Mouse (Mus musculus): ENCODE measurements around the gene Med9. TPM values are rescaled to one million over a fixed set of nuclear protein-coding genes. Genes with fewer than 3 reads are reported as not detected.

Gene Med9
- polyA plus RNA-seq, 1 experiment from 2014 or later = 33.9 TPM

DNA sequence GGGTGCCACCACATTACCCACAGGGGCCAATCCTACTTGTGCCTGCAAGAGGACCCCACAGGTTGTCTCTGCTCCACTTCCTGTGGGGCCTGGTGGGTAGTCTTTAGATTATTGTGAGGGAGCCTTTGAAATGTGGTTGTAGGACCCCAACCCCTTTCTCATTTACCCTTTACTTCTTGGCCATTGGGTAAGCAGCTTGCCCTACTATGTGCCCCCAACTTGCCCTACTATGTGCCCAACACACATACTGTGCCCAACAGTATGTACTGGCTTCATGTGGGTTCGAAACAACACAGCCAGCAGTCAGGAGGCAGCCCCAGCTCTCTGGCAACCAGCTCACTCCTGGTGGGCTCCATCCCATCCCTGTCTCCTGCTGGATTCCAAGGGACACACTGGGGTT lies 19.8 kb downstream of the Med9 start:
- no peaks in the 10 kb centered on the region for H3K9me3 ChIP-seq
- H3K27me3 ChIP-seq = peaks cover 64% of the 10 kb centered on the region
- H3K27ac ChIP-seq = no peak overlapping the region
- ATAC-seq (ENCODE audit: low FRiP score) = no peak
- peaks cover 36% of the 10 kb centered on the region for H3K4me1 ChIP-seq (replicated peaks)
- H3K9ac ChIP-seq = no peak overlapping the region
- H3K4me3 ChIP-seq = no peak overlapping the region
- 95% methylated on average over 1 of the region's 1 CpGs for WGBS
- no peaks in the 10 kb centered on the region for H3K36me3 ChIP-seq
- H3K4me2 ChIP-seq = no peak overlapping the region

DNA sequence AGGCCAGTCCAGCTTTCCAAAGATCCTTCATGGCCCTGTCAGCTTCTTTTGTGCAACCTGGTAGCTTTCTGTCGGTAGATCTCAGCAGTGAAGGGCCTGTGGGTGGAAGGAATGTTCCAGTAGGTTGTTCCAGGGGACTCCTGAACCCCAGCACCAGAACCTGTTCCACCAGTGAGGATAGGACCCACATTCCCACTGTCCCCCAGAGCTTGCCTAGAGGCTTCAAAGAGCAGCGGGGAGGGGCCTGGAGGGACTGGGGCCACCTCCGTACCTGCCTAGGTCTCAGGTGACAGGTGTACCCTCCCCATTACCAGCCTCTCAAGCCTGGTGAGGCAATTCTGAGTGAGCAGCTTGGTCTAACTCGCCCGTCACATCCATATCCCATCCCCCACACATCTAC lies 22.8 kb downstream of the Med9 start:
- Histone ChIP-seq H3K36me3 (no peaks in the 10 kb centered on the region), H3K4me2 (no peak overlapping the region), H3K4me1 (replicated peaks) (peaks cover 24% of the 10 kb centered on the region), H3K27me3 (peaks cover 47% of the 10 kb centered on the region), H3K9me3 (no peaks in the 10 kb centered on the region), H3K27ac (no peak overlapping the region), H3K4me3 (no peak overlapping the region), H3K9ac (no peak overlapping the region)
- no peak for ATAC-seq (ENCODE audit: low FRiP score)
- WGBS = 83% methylated on average over 5 of the region's 5 CpGs

DNA sequence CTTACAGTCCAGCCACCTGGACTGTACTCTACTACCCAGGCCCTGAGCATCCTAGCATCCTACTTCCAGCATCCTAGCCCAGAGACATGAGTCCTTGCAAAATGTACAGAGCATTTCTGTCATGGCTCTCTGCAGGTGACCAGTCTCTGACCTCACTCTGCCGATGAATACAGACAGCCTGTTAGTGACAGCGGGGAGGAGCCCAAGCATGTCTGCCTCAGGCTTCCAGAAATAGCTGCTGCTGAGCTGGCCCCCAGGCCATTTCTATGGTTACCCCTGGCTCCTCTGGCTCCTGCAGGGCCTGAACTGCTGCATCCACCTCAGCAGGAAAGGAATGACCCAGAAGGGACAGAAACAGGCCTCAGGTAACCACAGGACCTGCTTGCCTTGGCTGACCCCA lies 23.7 kb downstream of the Med9 start:
- peaks cover 17% of the 10 kb centered on the region for H3K4me1 ChIP-seq (replicated peaks)
- ATAC-seq (ENCODE audit: low FRiP score) = no peak
- no peak overlapping the region for H3K4me3 ChIP-seq
- no peak overlapping the region for H3K27ac ChIP-seq
- no peak overlapping the region for H3K9ac ChIP-seq
- H3K36me3 ChIP-seq = no peaks in the 10 kb centered on the region
- H3K27me3 ChIP-seq = peaks cover 49% of the 10 kb centered on the region
- no peak overlapping the region for H3K4me2 ChIP-seq
- WGBS = 35% methylated on average over 2 of the region's 2 CpGs
- no peaks in the 10 kb centered on the region for H3K9me3 ChIP-seq

DNA sequence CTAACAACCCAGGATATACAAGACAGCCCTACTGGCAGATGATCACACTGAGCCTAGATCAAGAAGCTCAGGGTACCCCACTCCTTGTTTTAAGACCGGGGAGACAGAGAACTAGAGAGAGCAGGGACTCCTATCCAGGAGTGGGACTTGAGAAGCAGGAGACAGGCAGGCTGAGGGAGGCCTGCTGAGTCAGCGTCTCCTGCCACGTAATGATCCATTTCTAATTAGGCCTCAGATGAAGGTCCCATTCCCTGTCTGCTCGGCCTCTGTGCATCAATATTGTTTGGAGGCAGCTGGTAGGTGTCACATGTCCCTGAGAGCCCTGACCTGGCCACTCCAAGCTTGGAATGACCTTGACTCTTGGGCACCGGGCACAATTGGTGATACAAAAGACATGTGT lies 25.4 kb downstream of the Med9 start:
- Histone ChIP-seq H3K27ac (no peak overlapping the region), H3K4me2 (no peak overlapping the region), H3K4me1 (replicated peaks) (peaks cover 20% of the 10 kb centered on the region), H3K27me3 (peaks cover 44% of the 10 kb centered on the region), H3K36me3 (no peaks in the 10 kb centered on the region), H3K9me3 (no peaks in the 10 kb centered on the region), H3K9ac (no peak overlapping the region), H3K4me3 (no peak overlapping the region)
- ATAC-seq (ENCODE audit: low FRiP score) = no peak
- 71% methylated on average over 5 of the region's 5 CpGs for WGBS

DNA sequence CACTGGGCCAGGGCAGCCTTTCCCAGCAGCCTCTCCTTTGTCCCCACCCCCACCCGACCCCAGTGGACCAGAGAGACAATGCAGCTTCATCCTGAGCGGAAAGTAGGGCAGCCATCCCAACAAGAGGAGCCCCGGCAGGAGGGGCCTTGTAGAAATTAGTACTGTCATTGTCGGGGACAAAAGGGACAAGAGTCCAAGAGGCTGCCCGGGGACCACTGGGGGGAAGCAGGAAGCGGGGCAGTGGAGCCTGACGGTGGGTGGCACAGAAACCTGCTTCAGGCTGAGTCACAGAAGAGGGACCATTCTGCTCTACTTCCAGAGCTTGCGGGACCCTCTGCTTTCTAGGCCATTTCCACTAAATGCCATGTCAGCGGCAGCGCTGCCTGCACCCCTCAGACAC lies 27.2 kb downstream of the Med9 start:
- Histone ChIP-seq H3K27ac (no peak overlapping the region), H3K36me3 (no peaks in the 10 kb centered on the region), H3K4me1 (replicated peaks) (peaks cover 20% of the 10 kb centered on the region), H3K27me3 (peaks cover 44% of the 10 kb centered on the region), H3K4me2 (no peak overlapping the region), H3K9me3 (no peaks in the 10 kb centered on the region), H3K9ac (no peak overlapping the region), H3K4me3 (no peak overlapping the region)
- WGBS = 25% methylated on average over 8 of the region's 10 CpGs
- ATAC-seq (ENCODE audit: low FRiP score) = no peak

DNA sequence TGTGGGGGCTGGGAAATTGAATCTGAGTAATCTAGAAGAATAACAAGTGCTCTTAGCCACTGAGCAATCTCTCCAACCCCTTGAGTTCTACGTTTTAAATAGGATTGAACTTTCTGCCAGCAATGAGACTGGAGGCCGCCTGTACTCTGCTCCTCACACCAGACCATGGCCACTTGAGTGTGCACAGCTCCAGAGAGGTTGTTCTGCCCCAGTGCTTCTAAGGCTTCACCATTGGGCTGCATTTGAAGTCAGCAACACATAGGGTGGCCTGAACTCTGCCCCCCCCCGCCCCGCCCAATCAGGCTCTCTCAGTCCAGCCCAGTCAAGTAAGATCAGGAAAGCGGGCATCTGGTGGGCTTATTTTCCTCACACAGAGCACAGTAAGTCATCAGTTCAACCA lies 29.8 kb downstream of the Med9 start:
- ATAC-seq (ENCODE audit: low FRiP score) = no peak

DNA sequence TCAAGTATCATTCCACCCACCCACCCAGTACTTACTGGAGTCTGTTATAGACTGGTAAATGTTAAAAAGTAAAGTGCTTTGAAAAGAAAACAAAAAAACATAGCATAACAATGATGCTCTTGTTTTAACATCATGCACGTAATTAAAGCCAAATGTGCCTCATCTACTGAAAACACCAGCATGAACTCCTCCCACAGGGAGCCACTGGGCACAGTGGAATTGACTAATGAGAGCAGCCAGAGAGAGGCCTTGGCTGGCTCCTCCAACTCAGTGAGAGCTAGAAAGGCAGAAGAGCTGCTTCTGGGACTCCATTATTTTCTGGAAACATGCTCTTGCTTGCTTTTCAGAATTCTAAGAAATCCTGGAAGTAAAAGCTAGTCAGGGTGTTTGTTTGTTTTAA lies 41.4 kb downstream of the Med9 start:
- H3K9ac ChIP-seq = no peak overlapping the region
- H3K9me3 ChIP-seq = no peaks in the 10 kb centered on the region
- 0 out of 2 replicates have a peak, but pooled peaks cover 7% of the 10 kb centered on the region for H3K27me3 ChIP-seq
- no peak overlapping the region for H3K27ac ChIP-seq
- H3K4me3 ChIP-seq = no peak overlapping the region
- WGBS = 83% methylated on average over 1 of the region's 1 CpGs
- H3K4me1 ChIP-seq (replicated peaks) = no peaks in the 10 kb centered on the region
- ATAC-seq (ENCODE audit: low FRiP score) = no peak
- H3K36me3 ChIP-seq = no peaks in the 10 kb centered on the region
- no peak overlapping the region for H3K4me2 ChIP-seq

More for the DNA sequence above, 29.8 kb downstream of the Med9 start:
- 81% methylated on average over 5 of the region's 5 CpGs for WGBS
- H3K27ac ChIP-seq = no peak overlapping the region
- H3K4me2 ChIP-seq = no peak overlapping the region
- H3K4me1 ChIP-seq (replicated peaks) = peaks cover 16% of the 10 kb centered on the region
- no peaks in the 10 kb centered on the region for H3K9me3 ChIP-seq
- no peaks in the 10 kb centered on the region for H3K36me3 ChIP-seq
- no peak overlapping the region for H3K4me3 ChIP-seq
- peak overlapping the region; percentile 13; the same call in 1 of the 2 replicates for H3K9ac ChIP-seq
- H3K27me3 ChIP-seq = peaks cover 47% of the 10 kb centered on the region

DNA sequence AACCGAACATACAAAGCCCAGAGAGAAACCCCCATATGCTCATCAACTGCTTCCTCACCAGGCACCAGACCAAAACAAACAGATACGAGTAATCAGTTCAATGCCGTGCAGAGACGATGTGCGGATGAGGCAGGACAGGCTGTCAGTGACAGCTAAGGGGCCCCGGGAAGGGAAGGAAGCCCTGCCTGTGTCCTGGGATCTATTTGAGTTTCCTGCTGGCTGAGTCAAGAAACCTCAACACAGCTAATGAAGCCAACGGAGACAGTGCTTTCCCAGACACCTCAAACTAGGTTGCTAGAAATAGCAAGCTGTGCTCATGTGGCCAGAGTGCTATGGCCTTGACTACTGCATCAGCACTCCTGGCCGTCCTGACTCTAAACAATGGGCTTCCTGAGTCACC lies 43.4 kb downstream of the Med9 start:
- ATAC-seq (ENCODE audit: low FRiP score) = no peak
- H3K9ac ChIP-seq = no peak overlapping the region
- no peaks in the 10 kb centered on the region for H3K9me3 ChIP-seq
- no peak overlapping the region for H3K4me3 ChIP-seq
- 81% methylated on average over 8 of the region's 8 CpGs for WGBS
- H3K27ac ChIP-seq = no peak overlapping the region
- no peaks in the 10 kb centered on the region for H3K4me1 ChIP-seq (replicated peaks)
- no peak overlapping the region for H3K4me2 ChIP-seq
- H3K27me3 ChIP-seq = 0 out of 2 replicates have a peak, but pooled peaks cover 4% of the 10 kb centered on the region
- H3K36me3 ChIP-seq = no peaks in the 10 kb centered on the region

DNA sequence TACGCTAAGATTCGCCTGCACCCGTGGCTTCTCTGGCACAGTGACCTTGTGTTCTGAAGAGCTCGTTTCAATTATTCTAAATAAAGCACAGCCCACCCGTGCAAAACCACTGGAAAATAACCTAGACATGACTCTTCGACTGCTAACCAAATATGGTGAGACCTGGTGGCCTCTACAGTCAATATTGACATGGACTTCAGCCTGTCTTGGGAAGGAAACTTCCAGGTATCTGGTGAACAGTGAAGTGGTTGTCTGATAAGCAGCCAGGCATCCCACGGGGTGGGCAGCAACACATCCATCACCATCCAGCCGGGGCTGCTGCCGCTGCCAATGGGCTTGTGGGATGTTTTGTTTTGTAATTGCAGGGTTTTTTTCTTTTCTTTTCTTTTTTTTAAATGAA lies 46.3 kb downstream of the Med9 start:
- H3K36me3 ChIP-seq = no peaks in the 10 kb centered on the region
- no peak for ATAC-seq (ENCODE audit: low FRiP score)
- H3K4me3 ChIP-seq = no peak overlapping the region
- H3K27ac ChIP-seq = no peak overlapping the region
- no peaks in the 10 kb centered on the region for H3K9me3 ChIP-seq
- WGBS = 73% methylated on average over 9 of the region's 9 CpGs
- H3K4me1 ChIP-seq (replicated peaks) = no peaks in the 10 kb centered on the region
- H3K9ac ChIP-seq = no peak overlapping the region
- no peak overlapping the region for H3K4me2 ChIP-seq
- no peaks in the 10 kb centered on the region for H3K27me3 ChIP-seq

DNA sequence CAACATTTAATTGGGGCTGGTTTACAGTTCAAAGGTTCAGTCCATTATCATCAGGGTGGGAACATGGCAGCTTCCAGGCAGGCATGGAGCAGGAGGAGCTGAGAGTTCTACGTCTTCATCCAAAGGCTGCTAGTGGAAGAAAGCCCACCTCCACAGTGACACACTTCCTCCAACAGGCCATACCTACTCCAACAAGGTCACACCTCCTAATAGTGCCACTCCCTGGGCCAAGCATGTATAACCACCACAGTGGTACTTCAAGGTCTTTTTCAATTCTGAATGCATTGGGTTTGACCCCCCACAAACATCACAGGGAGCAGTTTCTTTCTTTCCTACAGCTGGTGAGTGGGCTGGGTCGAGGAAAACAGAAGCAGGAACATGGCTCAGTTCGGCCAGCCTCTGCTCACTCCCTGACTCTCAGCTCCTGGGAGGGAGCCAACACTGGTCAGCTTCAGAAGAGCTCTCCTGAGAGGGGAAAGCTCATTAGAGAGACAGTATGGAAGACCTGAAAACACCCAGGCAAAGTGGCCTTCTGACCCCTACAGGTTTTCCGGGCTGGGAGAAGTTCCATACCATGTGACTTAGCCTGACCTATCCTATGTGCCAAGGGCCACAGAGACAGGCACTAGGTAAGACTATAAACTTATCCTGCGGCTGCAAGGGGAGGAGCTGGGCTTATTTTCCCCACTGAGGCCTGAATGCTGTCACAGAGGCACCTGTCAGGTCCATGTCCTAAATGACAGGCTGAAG lies 53.4 kb downstream of the Med9 start:
- no peak overlapping the region for H3K4me2 ChIP-seq
- no peaks in the 10 kb centered on the region for H3K9me3 ChIP-seq

DNA sequence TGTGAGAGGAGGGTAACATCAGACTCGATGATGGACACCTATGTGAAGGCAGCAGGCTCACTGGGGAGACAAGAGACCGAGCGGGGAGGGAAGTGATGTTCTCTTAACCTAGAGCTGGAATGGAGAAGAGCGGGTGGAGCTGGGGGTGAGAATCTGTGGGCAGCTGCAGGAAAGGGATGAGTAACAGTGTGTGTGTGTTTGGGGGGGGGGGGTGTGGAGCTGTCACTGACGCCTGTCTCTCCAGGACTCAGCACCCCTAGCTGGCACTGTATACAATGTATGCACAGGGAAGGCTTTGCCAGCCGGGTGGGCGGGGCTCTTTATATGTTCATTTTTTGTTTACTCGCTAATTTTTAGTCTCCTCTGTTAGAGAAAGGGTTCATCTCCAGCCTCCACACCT lies 55.8 kb downstream of the Med9 start:
- peaks cover 4% of the 10 kb centered on the region; the same call in 1 of the 2 replicates for H3K4me1 ChIP-seq (replicated peaks)
- no peak for ATAC-seq (ENCODE audit: low FRiP score)
- WGBS = 86% methylated on average over 8 of the region's 8 CpGs

More for the DNA sequence above, 53.4 kb downstream of the Med9 start:
- ATAC-seq (ENCODE audit: low FRiP score) = no peak
- Histone ChIP-seq H3K4me1 (replicated peaks) (no peaks in the 10 kb centered on the region), H3K36me3 (no peaks in the 10 kb centered on the region), H3K9ac (no peak overlapping the region), H3K27me3 (no peaks in the 10 kb centered on the region), H3K4me3 (no peak overlapping the region), H3K27ac (no peak overlapping the region)
- 87% methylated on average over 5 of the region's 5 CpGs for WGBS

DNA sequence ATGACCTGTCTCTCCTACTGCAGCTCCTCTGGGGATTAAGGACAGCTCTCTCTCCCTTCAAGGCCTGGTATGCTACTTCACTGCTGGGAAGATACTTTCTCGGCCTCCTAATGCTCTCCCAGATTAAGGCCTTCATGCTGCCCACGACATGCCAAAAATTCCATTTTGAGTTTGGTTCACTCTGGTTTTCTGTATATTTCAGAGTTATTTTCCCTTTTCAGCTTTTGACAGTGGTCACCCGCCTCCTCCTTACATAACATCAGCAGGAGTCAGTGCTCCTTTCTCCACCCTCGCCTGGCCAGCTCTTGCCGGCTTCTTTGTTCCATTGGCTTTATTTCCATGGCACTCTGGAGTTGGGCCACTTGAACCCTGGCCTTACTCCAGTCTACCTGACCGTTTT lies 56.7 kb downstream of the Med9 start:
- H3K9me3 ChIP-seq = no peaks in the 10 kb centered on the region

More for the DNA sequence above, 55.8 kb downstream of the Med9 start:
- Histone ChIP-seq H3K4me2 (no peak overlapping the region), H3K9me3 (no peaks in the 10 kb centered on the region), H3K9ac (no peak overlapping the region), H3K27ac (no peak overlapping the region), H3K27me3 (no peaks in the 10 kb centered on the region), H3K36me3 (no peaks in the 10 kb centered on the region), H3K4me3 (no peak overlapping the region)

DNA sequence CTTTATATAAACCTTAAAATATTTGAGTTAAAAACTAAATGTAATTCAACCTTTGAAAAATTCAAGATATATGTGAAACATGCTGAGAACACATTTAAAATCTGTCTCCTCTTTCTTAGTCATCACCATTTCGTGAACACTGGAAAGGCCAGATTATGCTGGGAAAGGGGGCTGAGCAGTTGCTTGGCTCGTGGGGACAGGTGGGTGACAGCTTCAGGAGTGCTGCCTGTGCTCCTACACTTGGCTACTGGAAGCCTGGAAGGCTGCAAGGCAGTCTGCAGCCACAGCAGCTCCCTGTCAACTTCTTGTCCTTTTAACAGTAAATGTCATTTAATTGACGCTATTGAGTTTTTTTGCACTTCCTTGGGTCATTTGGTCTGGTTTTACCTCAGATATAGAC lies 57.9 kb downstream of the Med9 start:
- no peak overlapping the region for H3K4me3 ChIP-seq
- H3K36me3 ChIP-seq = no peaks in the 10 kb centered on the region
- no peaks in the 10 kb centered on the region for H3K9me3 ChIP-seq
- H3K9ac ChIP-seq = no peak overlapping the region
- 76% methylated on average over 3 of the region's 3 CpGs for WGBS
- H3K4me2 ChIP-seq = no peak overlapping the region
- H3K27me3 ChIP-seq = no peaks in the 10 kb centered on the region
- H3K27ac ChIP-seq = no peak overlapping the region
- no peak for ATAC-seq (ENCODE audit: low FRiP score)
- peaks cover 16% of the 10 kb centered on the region for H3K4me1 ChIP-seq (replicated peaks)

More for the DNA sequence above, 56.7 kb downstream of the Med9 start:
- Histone ChIP-seq H3K27ac (no peak overlapping the region), H3K27me3 (no peaks in the 10 kb centered on the region), H3K4me2 (no peak overlapping the region), H3K4me1 (replicated peaks) (peaks cover 13% of the 10 kb centered on the region), H3K4me3 (no peak overlapping the region), H3K36me3 (no peaks in the 10 kb centered on the region), H3K9ac (no peak overlapping the region)
- no peak for ATAC-seq (ENCODE audit: low FRiP score)
- 61% methylated on average over 6 of the region's 6 CpGs for WGBS

All from hindbrain, embryonic 13.5 days (tissue).